Comparison of ENCODE assay signal across 8 mouse cellular contexts in the genomic region with DNA sequence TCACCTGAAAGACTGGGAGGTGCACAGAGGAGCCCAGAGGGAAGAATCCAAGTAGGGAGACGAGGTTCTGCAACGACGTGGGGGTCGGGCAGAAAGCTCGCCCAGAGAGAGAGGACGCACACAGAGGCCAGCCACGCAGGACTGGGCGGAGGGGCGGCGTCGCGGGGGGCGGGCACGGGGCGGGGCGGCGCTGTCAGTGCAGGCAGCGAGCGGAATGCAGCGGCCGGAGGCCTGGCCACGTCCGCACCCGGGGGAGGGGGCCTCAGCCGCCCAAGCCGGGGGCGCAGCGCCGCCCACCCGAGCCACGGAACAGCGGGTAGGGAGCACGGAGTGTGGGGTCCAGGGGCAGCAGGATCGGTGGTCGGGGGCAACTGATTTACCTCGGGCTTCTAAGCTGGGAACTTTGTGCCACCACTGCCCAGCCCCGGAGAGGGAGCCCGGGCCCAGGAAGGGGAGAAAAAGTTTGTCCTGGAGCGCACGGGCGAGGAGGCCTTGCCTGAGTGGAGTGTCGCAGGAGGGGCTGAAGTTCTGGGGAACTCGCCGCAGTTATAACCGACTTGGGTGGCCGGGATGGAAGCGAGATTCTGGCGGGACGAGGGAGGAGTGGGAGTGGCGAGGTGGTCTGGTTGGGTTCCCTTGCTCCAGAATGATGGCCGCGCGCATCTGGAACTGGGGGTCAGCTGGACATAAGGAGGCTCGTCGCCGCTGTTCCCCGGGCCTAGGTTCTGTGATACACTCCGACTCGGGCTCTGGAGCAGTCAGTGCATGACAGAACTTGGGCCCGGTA. TPM values are rescaled to one million over a fixed set of nuclear protein-coding genes. Genes with fewer than 3 reads are reported as not detected.
A peak's percentile ranks its signal among the peaks of the same experiment; 100 is the strongest.
DNase-seq lines count a peak whose midpoint lies in the region; ATAC-seq lines count a peak whose summit lies in the region.

A gene (plus strand): TSS at position 190 of the 787 bp plus-strand sequence.

- ATAC-seq in forebrain, embryonic 14.5 days = peak; percentile 40; the same call in 1 of the 2 replicates
- ATAC-seq in limb, embryonic 13.5 days (ENCODE audit: low FRiP score, low read depth) = peak; percentile 81
- ATAC-seq in midbrain, embryonic 15.5 days (replicated peaks) = no peak

- H3K9ac ChIP-seq in forebrain, embryonic 14.5 days (ENCODE audit: low read length) = peak within 1 kb of the TSS; percentile 61
- H3K9ac ChIP-seq in limb, embryonic 13.5 days = peak within 1 kb of the TSS; percentile 81
- peak within 1 kb of the TSS; percentile 29 for H3K9ac ChIP-seq in midbrain, embryonic 15.5 days

- peaks cover 14% of the 10 kb centered on the region; the same call in 1 of the 2 replicates for H3K27me3 ChIP-seq in forebrain, embryonic 14.5 days (replicated peaks; ENCODE audit: control insufficient read depth, insufficient read depth, low read length)
- H3K27me3 ChIP-seq in limb, embryonic 13.5 days = no peaks in the 10 kb centered on the region
- 0 out of 2 replicates have a peak, but pooled peaks cover 14% of the 10 kb centered on the region for H3K27me3 ChIP-seq in midbrain, embryonic 15.5 days (replicated peaks)

- no peaks in the 10 kb centered on the region for H3K9me3 ChIP-seq in forebrain, embryonic 14.5 days (replicated peaks; ENCODE audit: control insufficient read depth, low read length)
- no peaks in the 10 kb centered on the region for H3K9me3 ChIP-seq in limb, embryonic 13.5 days
- H3K9me3 ChIP-seq in midbrain, embryonic 15.5 days = no peaks in the 10 kb centered on the region

- H3K4me2 ChIP-seq in forebrain, embryonic 14.5 days (ENCODE audit: low read length) = peak within 1 kb of the TSS; percentile 64
- H3K4me2 ChIP-seq in limb, embryonic 13.5 days (replicated peaks) = peak within 1 kb of the TSS; percentile 90
- H3K4me2 ChIP-seq in midbrain, embryonic 15.5 days = peak within 1 kb of the TSS; percentile 70

- peak within 1 kb of the TSS; percentile 33 for H3K4me3 ChIP-seq in forebrain, embryonic 14.5 days (ENCODE audit: low read depth, low read length)
- peak within 1 kb of the TSS; percentile 71 for H3K4me3 ChIP-seq in limb, embryonic 13.5 days
- peak within 1 kb of the TSS; percentile 36 for H3K4me3 ChIP-seq in midbrain, embryonic 15.5 days

- intact Hi-C loops in heart, postnatal 36 days (cut with DNase I) = loop anchor here (1.0 kb wide), 1 partner anchor 19 kb away; no protein-coding TSS in a partner anchor

- no peak within 1 kb of the TSS for H3K27ac ChIP-seq in forebrain, embryonic 14.5 days (ENCODE audit: low read depth, low read length)
- peak within 1 kb of the TSS; percentile 75 for H3K27ac ChIP-seq in limb, embryonic 13.5 days
- H3K27ac ChIP-seq in midbrain, embryonic 15.5 days = no peak within 1 kb of the TSS

- WGBS in forebrain, embryonic 14.5 days = 2% methylated on average over 59 of the region's 60 CpGs
- 1% methylated on average over 58 of the region's 60 CpGs for WGBS in limb, embryonic 13.5 days
- whole genome bisulfite sequencing in midbrain, embryonic 15.5 days = 1% methylated on average over 57 of the region's 60 CpGs

- no peaks in the 10 kb centered on the region for H3K36me3 ChIP-seq in forebrain, embryonic 14.5 days (ENCODE audit: control insufficient read depth, insufficient read depth, low read length)
- H3K36me3 ChIP-seq in limb, embryonic 13.5 days = peaks cover 14% of the 10 kb centered on the region
- no peaks in the 10 kb centered on the region for H3K36me3 ChIP-seq in midbrain, embryonic 15.5 days (replicated peaks)

- DNase-seq in urinary bladder, adult 18-20 months (ENCODE audit: low spot score in 2 of 2) = peak; percentile 30 to 65
- DNase-seq in urinary bladder, postnatal 10 days (ENCODE audit: low spot score) = no peak
- DNase-seq in forebrain, embryonic 14.5 days (ENCODE audit: low spot score) = no peak
- DNase-seq in heart, postnatal 36 days = peak; percentile 66 to 75
- no peak for DNase-seq in layer of hippocampus, adult 9-10 months (ENCODE audit: low spot score)
- no peak for DNase-seq in right cerebral cortex, postnatal 25 days

- H3K4me1 ChIP-seq in forebrain, embryonic 14.5 days (ENCODE audit: control insufficient read depth, insufficient read depth, low read length) = peaks cover 6% of the 10 kb centered on the region; the same call in 1 of the 2 replicates
- peaks cover 20% of the 10 kb centered on the region for H3K4me1 ChIP-seq in limb, embryonic 13.5 days
- H3K4me1 ChIP-seq in midbrain, embryonic 15.5 days = peaks cover 11% of the 10 kb centered on the region

RNA-seq across cellular contexts. Expression of the gene that starts here (rescaled TPM):
- 14.7 and 15.0 TPM in 2 replicates for polyA plus RNA-seq in forebrain, embryonic 14.5 days (2014; fragmentation: Nextera tagmentation; extraction: Ambion mirVana)
- total RNA-seq in heart, postnatal 36 days (2021) = 10 to 100 TPM; 36.0 to 39.4 TPM
- polyA plus RNA-seq in limb, embryonic 13.5 days (2015; fragmentation: Nextera tagmentation; extraction: Ambion mirVana) = 140 and 149 TPM in 2 replicates
- 19.9 and 20.5 TPM in 2 replicates for polyA plus RNA-seq in midbrain, embryonic 15.5 days (2015; fragmentation: Nextera tagmentation; extraction: Ambion mirVana)

Comparison
In these comparisons a context has a peak if more than half of its experiments do, and no peak if none do; other contexts are left out.
1. DNase-seq: peak in urinary bladder, adult 18-20 months (2 of 2) and heart, postnatal 36 days (2 of 2); none in urinary bladder, postnatal 10 days (single experiment), forebrain, embryonic 14.5 days (single experiment), layer of hippocampus, adult 9-10 months (single experiment) and right cerebral cortex, postnatal 25 days (single experiment).
2. H3K9ac ChIP-seq: peak in every context shown above with its lines; median percentile 81 in limb, embryonic 13.5 days; 61 in forebrain, embryonic 14.5 days; 29 in midbrain, embryonic 15.5 days.
3. Peak in every context shown above with its lines, with median percentiles within 50 percentile points of each other: H3K4me2 ChIP-seq and H3K4me3 ChIP-seq.